Mouse (Mus musculus): ENCODE measurements around the gene Tyrobp. TPM values are rescaled to one million over a fixed set of nuclear protein-coding genes. Genes with fewer than 3 reads are reported as not detected.

Tyrobp gene
- polyA plus RNA-seq, 1 experiment: 7.0 TPM

GRCm38 (mm10) chr7:30463568-30463967 lies 50.0 kb downstream of the Tyrobp start:
- H3K4me1 ChIP-seq (ENCODE audit: control insufficient read depth, insufficient read depth, low read length): peaks cover 3% of the 10 kb centered on the region
- H3K27ac ChIP-seq (ENCODE audit: control insufficient read depth, insufficient read depth, low read depth, low read length): no peak overlapping the region
- H3K27me3 ChIP-seq (ENCODE audit: control insufficient read depth, insufficient read depth, low read length): no peaks in the 10 kb centered on the region; the same call in 1 of the 2 replicates
- TF ChIP-seq CTCF (IDR thresholded peaks at IDR 0.05; ENCODE audit: control insufficient read depth, insufficient read depth, insufficient replicate concordance, low read depth, low read length) (no peak), POLR2A (IDR thresholded peaks at IDR 0.05; ENCODE audit: control insufficient read depth, low read depth, low read length) (no peak)
- no peak overlapping the region for H3K4me3 ChIP-seq (ENCODE audit: control insufficient read depth, low read depth, low read length)
- H3K36me3 ChIP-seq (ENCODE audit: control insufficient read depth, insufficient read depth, low read length): no peaks in the 10 kb centered on the region

- H3K27ac ChIP-seq (ENCODE audit: control insufficient read depth, insufficient read depth, low read depth, low read length): no peak overlapping the region
- TF ChIP-seq POLR2A (IDR thresholded peaks at IDR 0.05; ENCODE audit: control insufficient read depth, low read depth, low read length) (no peak), CTCF (IDR thresholded peaks at IDR 0.05; ENCODE audit: control insufficient read depth, insufficient read depth, insufficient replicate concordance, low read depth, low read length) (no peak)
- no peaks in the 10 kb centered on the region; the same call in 1 of the 2 replicates for H3K27me3 ChIP-seq (ENCODE audit: control insufficient read depth, insufficient read depth, low read length)
- peaks cover 3% of the 10 kb centered on the region for H3K4me1 ChIP-seq (ENCODE audit: control insufficient read depth, insufficient read depth, low read length)
- H3K36me3 ChIP-seq (ENCODE audit: control insufficient read depth, insufficient read depth, low read length): no peaks in the 10 kb centered on the region
- H3K4me3 ChIP-seq (ENCODE audit: control insufficient read depth, low read depth, low read length): no peak overlapping the region
Observed at GRCm38 (mm10) chr7:30463996-30464395, 50.4 kb downstream of the Tyrobp start.

GRCm38 (mm10) chr7:30464816-30465300 lies 51.3 kb downstream of the Tyrobp start:
- peaks cover 3% of the 10 kb centered on the region for H3K4me1 ChIP-seq (ENCODE audit: control insufficient read depth, insufficient read depth, low read length)
- no peak for TF ChIP-seq CTCF (IDR thresholded peaks at IDR 0.05; ENCODE audit: control insufficient read depth, insufficient read depth, insufficient replicate concordance, low read depth, low read length)
- TF ChIP-seq POLR2A (IDR thresholded peaks at IDR 0.05; ENCODE audit: control insufficient read depth, low read depth, low read length): no peak
- no peaks in the 10 kb centered on the region for H3K36me3 ChIP-seq (ENCODE audit: control insufficient read depth, insufficient read depth, low read length)
- no peak overlapping the region for H3K4me3 ChIP-seq (ENCODE audit: control insufficient read depth, low read depth, low read length)
- H3K27ac ChIP-seq (ENCODE audit: control insufficient read depth, insufficient read depth, low read depth, low read length): no peak overlapping the region
- no peaks in the 10 kb centered on the region; the same call in 1 of the 2 replicates for H3K27me3 ChIP-seq (ENCODE audit: control insufficient read depth, insufficient read depth, low read length)

Other genes starting within 250 kb of the Tyrobp start
- 5.8 and 6.4 TPM in 2 replicates for gene Zfp146, start 244.0 kb upstream of the Tyrobp start, polyA plus RNA-seq (2012; rRNA removed)
- 4.0 and 5.2 TPM in 2 replicates for gene Cox7a1, start 229.6 kb upstream of the Tyrobp start, polyA plus RNA-seq (2012; rRNA removed)
- gene Capns1, start 214.9 kb upstream of the Tyrobp start, polyA plus RNA-seq (2012; rRNA removed): 562 and 592 TPM in 2 replicates
- gene Polr2i, start 181.8 kb upstream of the Tyrobp start, polyA plus RNA-seq (2012; rRNA removed): 242 and 257 TPM in 2 replicates
- gene Tbcb, start 181.5 kb upstream of the Tyrobp start, polyA plus RNA-seq (2012; rRNA removed): 65.7 and 66.2 TPM in 2 replicates
- 0.63 and 0.89 TPM in 2 replicates for gene Ovol3, start 178.0 kb upstream of the Tyrobp start, polyA plus RNA-seq (2012; rRNA removed)
- 1.8 and 2.3 TPM in 2 replicates for gene Thap8, start 133.7 kb upstream of the Tyrobp start, polyA plus RNA-seq (2012; rRNA removed)
- 713 and 754 TPM in 2 replicates for gene Wdr62, start 133.3 kb upstream of the Tyrobp start, polyA plus RNA-seq (2012; rRNA removed)
- gene Clip3, start 122.0 kb upstream of the Tyrobp start, polyA plus RNA-seq (2012; rRNA removed): 4.8 and 6.6 TPM in 2 replicates
- gene Alkbh6, start 105.0 kb upstream of the Tyrobp start, polyA plus RNA-seq (2012; rRNA removed): 36.5 and 38.0 TPM in 2 replicates
- gene Syne4, start 99.0 kb upstream of the Tyrobp start, polyA plus RNA-seq (2012; rRNA removed): 7.4 and 9.6 TPM in 2 replicates
- 0.18 and 0.28 TPM in 2 replicates for gene E130208F15Rik, start 92.0 kb upstream of the Tyrobp start, polyA plus RNA-seq (2012; rRNA removed)
- 6.1 and 6.5 TPM in 2 replicates for gene Sdhaf1, start 89.9 kb upstream of the Tyrobp start, polyA plus RNA-seq (2012; rRNA removed)
- 0.27 and 0.35 TPM in 2 replicates for gene Lrfn3, start 51.0 kb upstream of the Tyrobp start, polyA plus RNA-seq (2012; rRNA removed)
- gene Hcst, start 6.1 kb downstream of the Tyrobp start, polyA plus RNA-seq (2012; rRNA removed): 0.93 TPM in 1 of 2 replicates, not detected in the other
- gene Nfkbid, start 8.0 kb downstream of the Tyrobp start, polyA plus RNA-seq (2012; rRNA removed): 0.36 and 0.52 TPM in 2 replicates
- 15.1 and 15.6 TPM in 2 replicates for gene Aplp1, start 31.8 kb downstream of the Tyrobp start, polyA plus RNA-seq (2012; rRNA removed)
- gene Kirrel2, start 43.9 kb downstream of the Tyrobp start, polyA plus RNA-seq (2012; rRNA removed): 0.31 TPM in 1 of 2 replicates, not detected in the other
- gene Nphs1, start 44.6 kb downstream of the Tyrobp start, polyA plus RNA-seq (2012; rRNA removed): 0.07 and 0.12 TPM in 2 replicates
- 0.10 TPM in 1 of 2 replicates, not detected in the other for gene Prodh2, start 79.9 kb downstream of the Tyrobp start, polyA plus RNA-seq (2012; rRNA removed)
- 136 TPM in 2 replicates for gene Arhgap33, start 121.3 kb downstream of the Tyrobp start, polyA plus RNA-seq (2012; rRNA removed)
- 74.3 and 82.9 TPM in 2 replicates for gene Hspb6, start 138.4 kb downstream of the Tyrobp start, polyA plus RNA-seq (2012; rRNA removed)
- 33.9 and 37.5 TPM in 2 replicates for gene Proser3, start 138.5 kb downstream of the Tyrobp start, polyA plus RNA-seq (2012; rRNA removed)
- gene Lin37, start 146.1 kb downstream of the Tyrobp start, polyA plus RNA-seq (2012; rRNA removed): 39.9 and 47.0 TPM in 2 replicates
- 51.9 and 52.2 TPM in 2 replicates for gene U2af1l4, start 149.5 kb downstream of the Tyrobp start, polyA plus RNA-seq (2012; rRNA removed)
- gene Gm49396, start 149.6 kb downstream of the Tyrobp start, polyA plus RNA-seq (2012; rRNA removed): 0.58 and 0.80 TPM in 2 replicates
- 147 and 167 TPM in 2 replicates for gene Psenen, start 149.9 kb downstream of the Tyrobp start, polyA plus RNA-seq (2012; rRNA removed)
- 0.80 and 1.0 TPM in 2 replicates for gene Igflr1, start 151.7 kb downstream of the Tyrobp start, polyA plus RNA-seq (2012; rRNA removed)
- 56.1 and 61.0 TPM in 2 replicates for gene Kmt2b, start 175.0 kb downstream of the Tyrobp start, polyA plus RNA-seq (2012; rRNA removed)
- 180 and 203 TPM in 2 replicates for gene Zbtb32, start 185.1 kb downstream of the Tyrobp start, polyA plus RNA-seq (2012; rRNA removed)
- gene Upk1a, start 199.1 kb downstream of the Tyrobp start, polyA plus RNA-seq (2012; rRNA removed): 6.5 TPM in 2 replicates
- gene Cox6b1, start 212.4 kb downstream of the Tyrobp start, polyA plus RNA-seq (2012; rRNA removed): 51.8 and 74.9 TPM in 2 replicates
- 7.9 and 8.4 TPM in 2 replicates for gene Etv2, start 222.1 kb downstream of the Tyrobp start, polyA plus RNA-seq (2012; rRNA removed)
- gene Rbm42, start 236.6 kb downstream of the Tyrobp start, polyA plus RNA-seq (2012; rRNA removed): 27.1 and 33.0 TPM in 2 replicates